Mouse (Mus musculus) effector memory CD4-positive, alpha-beta T cell, adult 5 months (primary cell): ENCODE data around the gene Gpx5. TPM values are rescaled to one million over a fixed set of nuclear protein-coding genes. Genes with fewer than 3 reads are reported as not detected.

Source experiments
- polyA plus RNA-seq: library from polyadenylated mRNA; unstranded; fragments of 100-300 nt; shearing (Covaris generic); gene quantifications from one replicate; pipeline ENCODE4 v1.2.1, GENCODE M21; 2017

Gene Gpx5
- polyA plus RNA-seq: 0.22 TPM

GRCm38 (mm10) chr13:21292631-21293030 is at the start of gene Gpx5:
TSS of gene Gpx5 (minus strand) at chr13:21292731.

GRCm38 (mm10) chr13:21311926-21312325 is 19.4 kb upstream of the Gpx5 start, which contains the start of gene Gpx6:
TSS of gene Gpx6 (plus strand) at chr13:21312125.

Other genes starting within 250 kb of the Gpx5 start
- 0.19 TPM for gene Olfr1370, start 217.8 kb downstream of the Gpx5 start, polyA plus RNA-seq
- not detected for gene Olfr1369-ps1, start 181.2 kb downstream of the Gpx5 start, polyA plus RNA-seq
- not detected for gene Olfr263, start 163.1 kb downstream of the Gpx5 start, polyA plus RNA-seq
- not detected for gene Olfr1368, start 146.9 kb downstream of the Gpx5 start, polyA plus RNA-seq
- 124 TPM for gene Trim27, start 113.3 kb downstream of the Gpx5 start, polyA plus RNA-seq
- not detected for gene Gpx6, start 19.4 kb upstream of the Gpx5 start, polyA plus RNA-seq
- gene Olfr1367, start 54.2 kb upstream of the Gpx5 start, polyA plus RNA-seq: not detected
- 3.6 TPM for gene Zscan12, start 70.1 kb upstream of the Gpx5 start, polyA plus RNA-seq
- gene Zkscan3, start 110.0 kb upstream of the Gpx5 start, polyA plus RNA-seq: 38.3 TPM
- 0.21 TPM for gene Pgbd1, start 148.3 kb upstream of the Gpx5 start, polyA plus RNA-seq
- gene Zscan26, start 161.0 kb upstream of the Gpx5 start, polyA plus RNA-seq: 7.0 TPM
- gene Nkapl, start 175.8 kb upstream of the Gpx5 start, polyA plus RNA-seq: not detected
- gene Zkscan4, start 186.2 kb upstream of the Gpx5 start, polyA plus RNA-seq: not detected
- not detected for gene Gm10065, start 186.7 kb upstream of the Gpx5 start, polyA plus RNA-seq
- 0.20 TPM for gene AK157302, start 202.5 kb upstream of the Gpx5 start, polyA plus RNA-seq
- gene Gm11273, start 208.7 kb upstream of the Gpx5 start, polyA plus RNA-seq: 5.8 TPM
- 3.2 TPM for gene Zkscan8, start 238.4 kb upstream of the Gpx5 start, polyA plus RNA-seq